Mouse (Mus musculus): ENCODE data around the gene Gp1bb. TPM values are rescaled to one million over a fixed set of nuclear protein-coding genes. Genes with fewer than 3 reads are reported as not detected.

Gp1bb gene
- polyA plus RNA-seq, 1 experiment, result 0.51 TPM

GRCm38 (mm10) chr16:18581050-18581622 is 41.1 kb downstream of the Gp1bb start:
- DNase-seq (ENCODE audit: low read depth), result no peak

GRCm38 (mm10) chr16:18580389-18580788 is 41.8 kb downstream of the Gp1bb start:
- no peak for DNase-seq (ENCODE audit: low read depth)

GRCm38 (mm10) chr16:18577599-18578160 is 44.5 kb downstream of the Gp1bb start:
- DNase-seq (ENCODE audit: low read depth), result no peak

- DNase-seq (ENCODE audit: low read depth), result no peak
Observed at GRCm38 (mm10) chr16:18577071-18577470, 45.1 kb downstream of the Gp1bb start.

GRCm38 (mm10) chr16:18574196-18574595 is 48.0 kb downstream of the Gp1bb start:
- no peak for DNase-seq (ENCODE audit: low read depth)

Other genes with a start within 250 kb of the Gp1bb start
- 15.9 and 22.6 TPM in 2 replicates for gene Txnrd2, start 196.0 kb downstream of the Gp1bb start, polyA plus RNA-seq (2012; rRNA removed)
- 412 and 687 TPM in 2 replicates for gene Comt, start 195.6 kb downstream of the Gp1bb start, polyA plus RNA-seq (2012; rRNA removed)
- 9.3 and 11.4 TPM in 2 replicates for gene Gnb1l, start 123.7 kb downstream of the Gp1bb start, polyA plus RNA-seq (2012; rRNA removed)
- gene Rtl10, start 123.5 kb downstream of the Gp1bb start, polyA plus RNA-seq (2012; rRNA removed), result 6.2 and 7.1 TPM in 2 replicates
- 0.76 and 2.5 TPM in 2 replicates for gene Tbx1, start 31.7 kb downstream of the Gp1bb start, polyA plus RNA-seq (2012; rRNA removed)
- gene Gm49601, start 4.0 kb upstream of the Gp1bb start, polyA plus RNA-seq (2012; rRNA removed), result 2.1 and 4.8 TPM in 2 replicates
- gene Sept5, start 7.6 kb upstream of the Gp1bb start, polyA plus RNA-seq (2012; rRNA removed), result 11.9 and 13.7 TPM in 2 replicates
- 98.6 and 114 TPM in 2 replicates for gene Cldn5, start 154.4 kb upstream of the Gp1bb start, polyA plus RNA-seq (2012; rRNA removed)
- 45.6 and 55.1 TPM in 2 replicates for gene Ufd1, start 189.4 kb upstream of the Gp1bb start, polyA plus RNA-seq (2012; rRNA removed)
- 6.7 and 9.1 TPM in 2 replicates for gene Cdc45, start 189.6 kb upstream of the Gp1bb start, polyA plus RNA-seq (2012; rRNA removed)
- gene 2510002D24Rik, start 214.2 kb upstream of the Gp1bb start, polyA plus RNA-seq (2012; rRNA removed), result 54.1 and 57.3 TPM in 2 replicates
- 3.8 TPM in 1 of 2 replicates, not detected in the other for gene Gm28539, start 214.2 kb upstream of the Gp1bb start, polyA plus RNA-seq (2012; rRNA removed)

Measured in gonadal fat pad, adult 2 months (tissue).